8 mouse cellular contexts compared by ENCODE assay signal in genomic region chr10:117629169-117629971, GRCm38 (mm10). TPM values are rescaled to one million over a fixed set of nuclear protein-coding genes. Genes with fewer than 3 reads are reported as not detected.
A peak's percentile ranks its signal among the peaks of the same experiment; 100 is the strongest.
DNase-seq lines count a peak whose midpoint lies in the region; ATAC-seq and TF ChIP-seq lines count a peak whose summit lies in the region.

Gene Cpm (plus strand): TSS chr10:117629500.

- peaks cover 4% of the 10 kb centered on the region; the same call in 1 of the 2 replicates for H3K4me1 ChIP-seq in forebrain, postnatal 0 days (ENCODE audit: insufficient read depth)
- H3K4me1 ChIP-seq in hindbrain, embryonic 11.5 days (replicated peaks; ENCODE audit: control insufficient read depth, insufficient read depth, low read length): peaks cover 7% of the 10 kb centered on the region; the same call in 1 of the 2 replicates

- H3K36me3 ChIP-seq in forebrain, postnatal 0 days (ENCODE audit: insufficient read depth): no peaks in the 10 kb centered on the region
- no peaks in the 10 kb centered on the region for H3K36me3 ChIP-seq in hindbrain, embryonic 11.5 days (ENCODE audit: control insufficient read depth, insufficient read depth, low read length)

- peak within 1 kb of the TSS; percentile 4 for H3K9ac ChIP-seq in forebrain, postnatal 0 days
- 0 out of 2 replicates have a peak within 1 kb of the TSS, but pooled peaks have one; percentile 37 for H3K9ac ChIP-seq in hindbrain, embryonic 11.5 days (ENCODE audit: low read depth, low read length)

- no peak within 1 kb of the TSS for H3K27ac ChIP-seq in forebrain, postnatal 0 days (ENCODE audit: low read depth, low read length)
- H3K27ac ChIP-seq in hindbrain, embryonic 11.5 days (ENCODE audit: low read depth, low read length): no peak within 1 kb of the TSS

- peak within 1 kb of the TSS; percentile 43 for H3K4me3 ChIP-seq in forebrain, postnatal 0 days (ENCODE audit: low read depth, low read length)
- H3K4me3 ChIP-seq in hindbrain, embryonic 11.5 days (ENCODE audit: low read depth, low read length): peak within 1 kb of the TSS; percentile 56

- peak; percentile 56 for DNase-seq in ES-CJ7 (ENCODE audit: low read depth, low spot score)
- peak; percentile 31 for DNase-seq in c-Kit-positive CD71-negative TER-119-negative erythroid progenitor cells, embryonic 14.5 days (ENCODE audit: low read depth)
- DNase-seq in forebrain, postnatal 0 days: peak; percentile 30
- peak; percentile 82 for DNase-seq in hindbrain, embryonic 11.5 days (ENCODE audit: low spot score)
- DNase-seq in layer of hippocampus, postnatal 10 days (ENCODE audit: low spot score in 2 of 2): peak; percentile 34 to 62
- peak; percentile 82 for DNase-seq in lung, postnatal 36 days
- DNase-seq in retina, embryonic 14.5 days (ENCODE audit: low spot score): peak; percentile 82
- DNase-seq in urinary bladder, adult 2 months (ENCODE audit: low spot score): peak; percentile 77

- peaks cover 48% of the 10 kb centered on the region for H3K27me3 ChIP-seq in forebrain, postnatal 0 days (ENCODE audit: insufficient read depth, low read length)
- H3K27me3 ChIP-seq in hindbrain, embryonic 11.5 days (ENCODE audit: control insufficient read depth, insufficient read depth, low read length): peaks cover 43% of the 10 kb centered on the region

- H3K9me3 ChIP-seq in forebrain, postnatal 0 days (ENCODE audit: low read length): no peaks in the 10 kb centered on the region
- no peaks in the 10 kb centered on the region for H3K9me3 ChIP-seq in hindbrain, embryonic 11.5 days (ENCODE audit: control insufficient read depth, low read length)

- peak within 1 kb of the TSS; percentile 89 for H3K4me2 ChIP-seq in forebrain, postnatal 0 days (ENCODE audit: low read depth)
- H3K4me2 ChIP-seq in hindbrain, embryonic 11.5 days (replicated peaks; ENCODE audit: low read depth, low read length): peak within 1 kb of the TSS; percentile 89

- peak; percentile 83 for ATAC-seq in forebrain, postnatal 0 days
- ATAC-seq in hindbrain, embryonic 11.5 days (ENCODE audit: low FRiP score): peak; percentile 92

- 1% methylated on average over 63 of the region's 73 CpGs for WGBS in forebrain, postnatal 0 days
- 0% methylated on average over 64 of the region's 73 CpGs for WGBS in hindbrain, embryonic 11.5 days

- TF ChIP-seq CTCF in forebrain, postnatal 0 days (IDR thresholded peaks at IDR 0.05; ENCODE audit: low read depth): no peak

RNA-seq across cellular contexts. Expression of gene Cpm, which starts in this region (rescaled TPM):
- total RNA-seq in forebrain, postnatal 0 days (2014; rRNA removed): 3.0 and 3.4 TPM in 2 replicates
- polyA plus RNA-seq in forebrain, postnatal 0 days (2015; fragmentation: Nextera tagmentation; extraction: Ambion mirVana): 4.4 and 7.5 TPM in 2 replicates
- polyA plus RNA-seq in hindbrain, embryonic 11.5 days (2014; fragmentation: Nextera tagmentation; extraction: Ambion mirVana): 6.0 and 6.3 TPM in 2 replicates
- 1 to 10 TPM; 5.8 to 6.4 TPM for total RNA-seq in layer of hippocampus, postnatal 10 days (2021)
- polyA plus RNA-seq in urinary bladder, adult 2 months (2012; rRNA removed): 3.8 and 4.1 TPM in 2 replicates

Comparison
In these comparisons a context has a peak if more than half of its experiments do, and no peak if none do; other contexts are left out.
1. DNase-seq: peak in every context shown above with its lines; median percentile 82 in hindbrain, embryonic 11.5 days; 82 in lung, postnatal 36 days; 82 in retina, embryonic 14.5 days; 77 in urinary bladder, adult 2 months; 56 in ES-CJ7; 48 in layer of hippocampus, postnatal 10 days; 31 in c-Kit-positive CD71-negative TER-119-negative erythroid progenitor cells, embryonic 14.5 days; 30 in forebrain, postnatal 0 days.